Comparison of ENCODE assay signal across 11 mouse cellular contexts in the genomic region with DNA sequence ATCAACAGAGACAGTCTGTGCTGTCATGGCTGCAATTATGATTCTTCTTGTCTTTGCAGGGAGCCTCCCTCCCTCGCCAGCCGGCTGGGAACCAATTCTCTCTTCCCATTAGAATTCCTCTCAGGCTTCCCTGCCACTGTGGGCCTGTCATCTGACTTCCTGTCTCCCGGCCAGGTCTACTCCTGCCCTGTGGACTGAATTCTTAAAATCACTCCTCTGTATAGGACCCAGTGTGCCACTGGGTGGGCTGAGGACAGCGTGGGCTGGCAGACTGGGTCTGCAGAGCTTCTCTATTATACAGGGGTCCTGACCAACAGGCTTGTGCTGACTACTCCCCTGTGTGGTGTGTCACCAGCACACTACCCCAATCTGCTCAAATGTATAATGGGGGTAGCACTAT.
DNase-seq lines count a peak whose midpoint lies in the region; ATAC-seq and TF ChIP-seq lines count a peak whose summit lies in the region.
"Had no signal": no experiment of that assay in that cellular context is flagged by ENCODE, and none has a peak within 500 bp of the region (broad histone marks: within the 10 kb centered on the region; RNA-seq: fewer than 3 reads in every experiment).

No protein-coding gene starts in this region.

- TF ChIP-seq CTCF in left cerebral cortex, adult 2 months (IDR thresholded peaks at IDR 0.05) = no peak

- intact Hi-C loops in left cerebral cortex, adult 2 months (cut with DNase I) = no loop called here
- intact Hi-C loops in left cerebral cortex, postnatal 25 days (cut with DNase I) = no loop called here

- peak in 1 of 2 experiments; percentile 35 for DNase-seq in left cerebral cortex, adult 2 months (ENCODE audit: extremely low spot score in 1 of 2, low spot score in 2 of 2)
- no peak for DNase-seq in left cerebral cortex, adult 11 months (ENCODE audit: low spot score)
- DNase-seq in frontal cortex, postnatal 25 days (ENCODE audit: low spot score in 2 of 2) = peak; percentile 17 to 23
- DNase-seq in left cerebral cortex, postnatal 25 days (ENCODE audit: low spot score in 2 of 2) = peak; percentile 27 to 56
- DNase-seq in right cerebral cortex, postnatal 10 days (ENCODE audit: low spot score in 2 of 2) = peak; percentile 80 to 83
- DNase-seq in thymus, postnatal 4 days = no peak
- DNase-seq in kidney, adult 11 months = no peak
- DNase-seq: gastrocnemius, adult 2 months; lung, postnatal 14 days; thymus, adult 18-20 months had no signal

- no peak for ATAC-seq in CD4-positive, CD25-positive, alpha-beta regulatory T cell, adult 4 months

- H3K4me3 ChIP-seq in left cerebral cortex, adult 2 months = no peak overlapping the region
- H3K4me3 ChIP-seq: gastrocnemius, adult 2 months had no signal

- peak overlapping the region; percentile 69; the same call in 1 of the 2 replicates for H3K27ac ChIP-seq in left cerebral cortex, adult 2 months
- H3K27ac ChIP-seq: gastrocnemius, adult 2 months had no signal

Comparison
In these comparisons a context has a peak if more than half of its experiments do, and no peak if none do; other contexts are left out.
1. DNase-seq: peak in frontal cortex, postnatal 25 days (2 of 2), left cerebral cortex, postnatal 25 days (2 of 2) and right cerebral cortex, postnatal 10 days (2 of 2); none in left cerebral cortex, adult 11 months (single experiment), thymus, postnatal 4 days (single experiment) and kidney, adult 11 months (single experiment).